Mouse (Mus musculus): ENCODE measurements around the gene Pim1.
A peak's percentile ranks its signal among the peaks of the same experiment; 100 is the strongest.

The Pim1 gene

GRCm38 (mm10) chr17:29485336-29486233 is 5.0 kb upstream of the Pim1 start:
- TF ChIP-seq POU5F1 (IDR thresholded peaks at IDR 0.05; ENCODE audit: borderline replicate concordance, low read length) (no peak), NANOG (IDR thresholded peaks at IDR 0.05; ENCODE audit: borderline replicate concordance, low read length) (no peak), CTCF (conservative IDR thresholded peaks at IDR 0.05; ENCODE audit: low read length) (no peak)
- H3K36me3 ChIP-seq (ENCODE audit: insufficient read depth, low read length): no peaks in the 10 kb centered on the region
- H3K4me3 ChIP-seq (replicated peaks; ENCODE audit: low read length): no peak overlapping the region
- 0 out of 2 replicates have a peak, but pooled peaks cover 5% of the 10 kb centered on the region for H3K9me3 ChIP-seq (ENCODE audit: low read length)
- H3K27me3 ChIP-seq (ENCODE audit: insufficient read depth, low read length): no peaks in the 10 kb centered on the region
- peaks cover 78% of the 10 kb centered on the region for H3K4me1 ChIP-seq (replicated peaks; ENCODE audit: low read depth, low read length)

- 0 out of 2 replicates have a peak overlapping the region, but pooled peaks have one; percentile 85 for H3K4me3 ChIP-seq (replicated peaks; ENCODE audit: low read length)
- H3K9me3 ChIP-seq (ENCODE audit: low read length): no peaks in the 10 kb centered on the region
- H3K4me1 ChIP-seq (replicated peaks; ENCODE audit: low read depth, low read length): peaks cover 59% of the 10 kb centered on the region
- TF ChIP-seq CTCF (conservative IDR thresholded peaks at IDR 0.05; ENCODE audit: low read length): no peak
- TF ChIP-seq NANOG (IDR thresholded peaks at IDR 0.05; ENCODE audit: borderline replicate concordance, low read length): no peak
- TF ChIP-seq POU5F1 (IDR thresholded peaks at IDR 0.05; ENCODE audit: borderline replicate concordance, low read length): no peak
- H3K36me3 ChIP-seq (ENCODE audit: insufficient read depth, low read length): peaks cover 22% of the 10 kb centered on the region
- H3K27me3 ChIP-seq (ENCODE audit: insufficient read depth, low read length): no peaks in the 10 kb centered on the region
Measured at GRCm38 (mm10) chr17:29488257-29488977, 2.1 kb upstream of the Pim1 start.

- peaks cover 30% of the 10 kb centered on the region for H3K36me3 ChIP-seq (ENCODE audit: insufficient read depth, low read length)
- no peaks in the 10 kb centered on the region for H3K9me3 ChIP-seq (ENCODE audit: low read length)
- H3K4me3 ChIP-seq (replicated peaks; ENCODE audit: low read length): peak overlapping the region; percentile 85
- TF ChIP-seq POU5F1 (IDR thresholded peaks at IDR 0.05; ENCODE audit: borderline replicate concordance, low read length) (no peak), CTCF (conservative IDR thresholded peaks at IDR 0.05; ENCODE audit: low read length) (no peak), NANOG (IDR thresholded peaks at IDR 0.05; ENCODE audit: borderline replicate concordance, low read length) (no peak)
- peaks cover 63% of the 10 kb centered on the region for H3K4me1 ChIP-seq (replicated peaks; ENCODE audit: low read depth, low read length)
- no peaks in the 10 kb centered on the region for H3K27me3 ChIP-seq (ENCODE audit: insufficient read depth, low read length)
Measured at GRCm38 (mm10) chr17:29488978-29489970, 1.3 kb upstream of the Pim1 start.

GRCm38 (mm10) chr17:29489971-29490712 is 411 bp upstream of the Pim1 start:
- Histone ChIP-seq H3K4me1 (replicated peaks; ENCODE audit: low read depth, low read length) (peaks cover 66% of the 10 kb centered on the region), H3K36me3 (ENCODE audit: insufficient read depth, low read length) (peaks cover 39% of the 10 kb centered on the region), H3K9me3 (ENCODE audit: low read length) (no peaks in the 10 kb centered on the region), H3K4me3 (replicated peaks; ENCODE audit: low read length) (peak overlapping the region; percentile 96), H3K27me3 (ENCODE audit: insufficient read depth, low read length) (no peaks in the 10 kb centered on the region)
- TF ChIP-seq CTCF (conservative IDR thresholded peaks at IDR 0.05; ENCODE audit: low read length) (no peak), NANOG (IDR thresholded peaks at IDR 0.05; ENCODE audit: borderline replicate concordance, low read length) (0 out of 2 replicates have a peak, but pooled peaks have one; percentile 18)

- no peak for TF ChIP-seq NANOG (IDR thresholded peaks at IDR 0.05; ENCODE audit: borderline replicate concordance, low read length)
- no peak for TF ChIP-seq CTCF (conservative IDR thresholded peaks at IDR 0.05; ENCODE audit: low read length)
- TF ChIP-seq POU5F1 (IDR thresholded peaks at IDR 0.05; ENCODE audit: borderline replicate concordance, low read length): no peak
Measured at GRCm38 (mm10) chr17:29491591-29492268, 1.2 kb downstream of the Pim1 start.

GRCm38 (mm10) chr17:29492269-29493191 is 2.0 kb downstream of the Pim1 start:
- Histone ChIP-seq H3K27me3 (ENCODE audit: insufficient read depth, low read length) (no peaks in the 10 kb centered on the region), H3K9me3 (ENCODE audit: low read length) (no peaks in the 10 kb centered on the region), H3K4me1 (replicated peaks; ENCODE audit: low read depth, low read length) (peaks cover 58% of the 10 kb centered on the region), H3K4me3 (replicated peaks; ENCODE audit: low read length) (peak overlapping the region; percentile 96), H3K36me3 (ENCODE audit: insufficient read depth, low read length) (peaks cover 55% of the 10 kb centered on the region)
- TF ChIP-seq POU5F1 (IDR thresholded peaks at IDR 0.05; ENCODE audit: borderline replicate concordance, low read length) (no peak), CTCF (conservative IDR thresholded peaks at IDR 0.05; ENCODE audit: low read length) (peak; percentile 54)

More at GRCm38 (mm10) chr17:29491591-29492268, 1.2 kb downstream of the Pim1 start:
- Histone ChIP-seq H3K9me3 (ENCODE audit: low read length) (no peaks in the 10 kb centered on the region), H3K27me3 (ENCODE audit: insufficient read depth, low read length) (no peaks in the 10 kb centered on the region), H3K4me3 (replicated peaks; ENCODE audit: low read length) (peak overlapping the region; percentile 96), H3K36me3 (ENCODE audit: insufficient read depth, low read length) (peaks cover 52% of the 10 kb centered on the region), H3K4me1 (replicated peaks; ENCODE audit: low read depth, low read length) (peaks cover 61% of the 10 kb centered on the region)

Data from E14TG2a.4 (cell line).